Mouse (Mus musculus) CH12.LX (cell line): ENCODE measurements around the gene Agmat. TPM values are rescaled to one million over a fixed set of nuclear protein-coding genes. Genes with fewer than 3 reads are reported as not detected.

Experiments used
- DNase-seq: peaks from one replicate; pipeline ENCODE4 v3.0.0-alpha.2; 2013; ENCODE audit errors: extremely low read depth
- H3K27ac ChIP-seq: 2 replicates; pipeline ENCODE4 v1.5.1; 2012; ENCODE audit warnings: low read depth, mild to moderate bottlenecking, control low read depth, moderate library complexity; ENCODE audit not compliant: insufficient read depth
- H3K27me3 ChIP-seq: replicated peaks from 2 replicates; pipeline ENCODE3; 2012; ENCODE audit warnings: inconsistent platforms
- H3K36me3 ChIP-seq, 2 experiments: replicated peaks in 1 of 2; 2 replicates each; pipeline versions ENCODE3 to v1.6.1; 2012; ENCODE audit warnings: inconsistent platforms in 1 of 2, low read length in 1 of 2, mild to moderate bottlenecking in 1 of 2, mixed read lengths in 1 of 2, moderate library complexity in 1 of 2; ENCODE audit not compliant: control insufficient read depth in 1 of 2, insufficient read depth in 1 of 2
- H3K4me1 ChIP-seq, 2 experiments: 2 replicates each; pipeline ENCODE4 v1.6.1; 2012; ENCODE audit warnings: inconsistent platforms in 1 of 2, moderate library complexity in 1 of 2; ENCODE audit not compliant: insufficient read depth in 2 of 2, control insufficient read depth in 1 of 2
- H3K4me2 ChIP-seq: 2 replicates; pipeline ENCODE4 v1.6.1; 2012; ENCODE audit warnings: low read depth, mild to moderate bottlenecking, control low read depth; ENCODE audit not compliant: poor library complexity, insufficient read depth, severe bottlenecking
- H3K4me3 ChIP-seq, 3 experiments: fragments of 150-350 bp in 1 of 3; sonication (generic) in 1 of 3; replicated peaks in 1 of 3; 2 replicates each; pipeline versions ENCODE3 to v1.5.1; 2011 to 2012; ENCODE audit warnings: low read depth in 2 of 3, low read length in 2 of 3, mild to moderate bottlenecking in 2 of 3, moderate library complexity in 2 of 3, control low read depth in 1 of 3, improper control_type of control experiment in 1 of 3, inconsistent platforms in 1 of 3, mixed read lengths in 1 of 3; ENCODE audit not compliant: poor library complexity in 1 of 3
- H3K79me2 ChIP-seq: replicated peaks from 2 replicates; pipeline ENCODE4 v1.6.1; 2012; ENCODE audit warnings: mild to moderate bottlenecking, moderate library complexity; ENCODE audit not compliant: control insufficient read depth, poor library complexity, insufficient read depth, severe bottlenecking; ENCODE audit errors: extremely low read depth
- H3K9ac ChIP-seq: 2 replicates; pipeline ENCODE4 v1.6.1; 2012; ENCODE audit warnings: low read depth, mild to moderate bottlenecking, control low read depth, moderate library complexity; ENCODE audit not compliant: insufficient read depth
- H3K9me3 ChIP-seq: replicated peaks from 2 replicates; pipeline ENCODE3; 2012; ENCODE audit warnings: low read length, inconsistent platforms, mixed read lengths
- BHLHE40 ChIP-seq: IDR thresholded peaks from 2 replicates; pipeline ENCODE4 v1.6.1; 2011; ENCODE audit warnings: mild to moderate bottlenecking, low read depth, low read length, improper control_type of control experiment
- CHD1 ChIP-seq: IDR thresholded peaks from 2 replicates; pipeline ENCODE4 v1.6.1; 2012; ENCODE audit warnings: low read depth, low read length, improper control_type of control experiment, inconsistent platforms
- CHD2 ChIP-seq: IDR thresholded peaks from 2 replicates; pipeline ENCODE4 v1.6.1; 2011; ENCODE audit warnings: low read length, improper control_type of control experiment
- CTCF ChIP-seq, 2 experiments: IDR thresholded peaks in 1 of 2; conservative IDR thresholded peaks in 1 of 2; 2 replicates each; pipeline ENCODE4 v1.5.1; 2011 to 2012; ENCODE audit warnings: low read depth in 2 of 2, low read length in 2 of 2, improper control_type of control experiment in 1 of 2, inconsistent platforms in 1 of 2, mild to moderate bottlenecking in 1 of 2, moderate library complexity in 1 of 2
- ELF1 ChIP-seq: IDR thresholded peaks from 2 replicates; pipeline ENCODE4 v1.6.1; 2014; ENCODE audit warnings: low read depth, mild to moderate bottlenecking, inconsistent platforms, low read length, improper control_type of control experiment
- EP300 ChIP-seq: IDR thresholded peaks from 2 replicates; pipeline ENCODE4 v1.6.1; 2011; ENCODE audit warnings: low read length, improper control_type of control experiment
- ETS1 ChIP-seq: conservative IDR thresholded peaks from 2 replicates; pipeline ENCODE4 v1.6.1; 2012; ENCODE audit warnings: low read depth, mild to moderate bottlenecking, inconsistent platforms, low read length, improper control_type of control experiment, moderate library complexity
- GABPA ChIP-seq: IDR thresholded peaks from 2 replicates; pipeline ENCODE4 v1.6.1; 2012; ENCODE audit warnings: low read depth, low read length, improper control_type of control experiment, inconsistent platforms; ENCODE audit not compliant: insufficient replicate concordance
- HCFC1 ChIP-seq: IDR thresholded peaks from 2 replicates; pipeline ENCODE4 v1.6.1; 2012; ENCODE audit warnings: low read depth, mild to moderate bottlenecking, inconsistent platforms, low read length, improper control_type of control experiment
- IRF4 ChIP-seq: IDR thresholded peaks from 2 replicates; pipeline ENCODE4 v1.6.1; 2014; ENCODE audit warnings: low read depth, mild to moderate bottlenecking, inconsistent platforms, low read length, improper control_type of control experiment
- JUN ChIP-seq: IDR thresholded peaks from 2 replicates; pipeline ENCODE4 v1.6.1; 2011; ENCODE audit warnings: low read depth, mild to moderate bottlenecking, low read length, improper control_type of control experiment, moderate library complexity; ENCODE audit not compliant: insufficient read depth
- JUND ChIP-seq: conservative IDR thresholded peaks from 2 replicates; pipeline ENCODE4 v1.6.1; 2011; ENCODE audit warnings: low read depth, low read length, improper control_type of control experiment
- KAT2A ChIP-seq: IDR thresholded peaks from 2 replicates; pipeline ENCODE4 v1.6.1; 2012; ENCODE audit warnings: low read length, improper control_type of control experiment, inconsistent platforms; ENCODE audit not compliant: insufficient replicate concordance
- MAFK ChIP-seq: IDR thresholded peaks from 2 replicates; pipeline ENCODE4 v1.6.1; 2011; ENCODE audit warnings: low read length, improper control_type of control experiment; ENCODE audit not compliant: insufficient replicate concordance
- MAZ ChIP-seq: IDR thresholded peaks from 2 replicates; pipeline ENCODE4 v1.6.1; 2012; ENCODE audit warnings: low read depth, mild to moderate bottlenecking, inconsistent platforms, low read length, improper control_type of control experiment, moderate library complexity
- MYC ChIP-seq: IDR thresholded peaks from 2 replicates; pipeline ENCODE4 v1.6.1; 2011; ENCODE audit warnings: low read depth, mild to moderate bottlenecking, improper control_type of control experiment, low read length
- NELFE ChIP-seq: IDR thresholded peaks from 2 replicates; pipeline ENCODE4 v1.6.1; 2011; ENCODE audit warnings: low read depth, low read length, improper control_type of control experiment
- NRF1 ChIP-seq: IDR thresholded peaks from 2 replicates; pipeline ENCODE4 v1.6.1; 2014; ENCODE audit warnings: low read depth, mild to moderate bottlenecking, inconsistent platforms, low read length, improper control_type of control experiment, moderate library complexity
- PAX5 ChIP-seq: IDR thresholded peaks from 2 replicates; pipeline ENCODE4 v1.6.1; 2012; ENCODE audit warnings: low read length, inconsistent platforms, mixed read lengths
- POLR2A ChIP-seq: IDR thresholded peaks from 2 replicates; pipeline ENCODE4 v1.6.1; 2011; ENCODE audit warnings: low read depth, mild to moderate bottlenecking, improper control_type of control experiment, low read length
- POLR2AphosphoS2 ChIP-seq: IDR thresholded peaks from 2 replicates; pipeline ENCODE4 v1.6.1; 2011; ENCODE audit warnings: low read depth, low read length, improper control_type of control experiment
- RAD21 ChIP-seq: IDR thresholded peaks from 2 replicates; pipeline ENCODE4 v1.6.1; 2011; ENCODE audit warnings: low read depth, mild to moderate bottlenecking, low read length, improper control_type of control experiment, moderate library complexity
- RCOR1 ChIP-seq: conservative IDR thresholded peaks from 2 replicates; pipeline ENCODE4 v1.6.1; 2012; ENCODE audit warnings: low read depth, mild to moderate bottlenecking, inconsistent platforms, low read length, improper control_type of control experiment
- SIN3A ChIP-seq: IDR thresholded peaks from 2 replicates; pipeline ENCODE4 v1.6.1; 2012; ENCODE audit warnings: low read length, improper control_type of control experiment, inconsistent platforms
- SMC3 ChIP-seq: IDR thresholded peaks from 2 replicates; pipeline ENCODE4 v1.6.1; 2011; ENCODE audit warnings: low read depth, low read length, improper control_type of control experiment
- TCF12 ChIP-seq: IDR thresholded peaks from 2 replicates; pipeline ENCODE4 v1.6.1; 2014; ENCODE audit warnings: low read depth, mild to moderate bottlenecking, inconsistent platforms, low read length, improper control_type of control experiment
- UBTF ChIP-seq: IDR thresholded peaks from 2 replicates; pipeline ENCODE4 v1.6.1; 2012; ENCODE audit warnings: low read depth, mild to moderate bottlenecking, inconsistent platforms, low read length, improper control_type of control experiment, moderate library complexity
- USF1 ChIP-seq: IDR thresholded peaks from 2 replicates; pipeline ENCODE4 v1.6.1; 2014; ENCODE audit warnings: low read depth, mild to moderate bottlenecking, inconsistent platforms, low read length, improper control_type of control experiment
- USF2 ChIP-seq: conservative IDR thresholded peaks from 2 replicates; pipeline ENCODE4 v1.6.1; 2011; ENCODE audit warnings: low read depth, low read length, improper control_type of control experiment
- ZC3H11A ChIP-seq: IDR thresholded peaks from 2 replicates; pipeline ENCODE4 v1.6.1; 2012; ENCODE audit warnings: low read depth, mild to moderate bottlenecking, inconsistent platforms, low read length, improper control_type of control experiment
- ZKSCAN1 ChIP-seq: IDR thresholded peaks from 2 replicates; pipeline ENCODE4 v1.6.1; 2012; ENCODE audit warnings: low read depth, inconsistent platforms, low read length, improper control_type of control experiment, borderline replicate concordance
- ZMIZ1 ChIP-seq: IDR thresholded peaks from 2 replicates; pipeline ENCODE4 v1.6.1; 2012; ENCODE audit warnings: low read depth, mild to moderate bottlenecking, inconsistent platforms, low read length, improper control_type of control experiment
- dilution Hi-C: fragments of 300-500 bp; cut with MboI; formaldehyde crosslinking; loops from 2 replicates; pipeline ENCODE4 v1.14.3; 2020; ENCODE audit warnings: low sequenced_read_pairs; ENCODE audit not compliant: extremely low pct_unique_long_range_greater_than_20kb, extremely low pct_ligation_motif_present
- in situ Hi-C: fragments of 300-500 bp; cut with MboI; formaldehyde crosslinking; loops from 3 replicates; pipeline ENCODE4 v1.14.3; 2019; ENCODE audit warnings: low sequenced_read_pairs, low pct_ligation_motif_present, low pct_unique_long_range_greater_than_20kb, mixed read lengths
- polyA plus RNA-seq: library from polyadenylated mRNA; unstranded; fragments of >175 nt; gene quantifications from 2 replicates; pipeline ENCODE4 v1.2.1, GENCODE M21; 2012; ENCODE audit warnings: low read depth; ENCODE audit not compliant: insufficient read length
- total RNA-seq, 2 experiments: library from RNA; depleted of rRNA; stranded (reverse); fragments of 300-350 nt in 1 of 2; fragments of >200 nt in 1 of 2; gene quantifications; 2 replicates each; pipeline ENCODE4 v1.2.3; 2012 to 2014

Agmat gene
- total and polyA plus RNA-seq, 3 experiments, result not detected

- TF ChIP-seq MYC, result no peak
Observed at GRCm38 (mm10) chr4:141762102-141762598, 15.7 kb downstream of the Agmat start (continued).

- DNase-seq, result no peak
- Histone ChIP-seq H3K4me2 (no peak overlapping the region), H3K9me3 (no peaks in the 10 kb centered on the region), H3K9ac (no peak overlapping the region), H3K36me3 (peaks cover 33 to 66% of the 10 kb centered on the region in 2 experiments), H3K79me2 (no peaks in the 10 kb centered on the region), H3K27me3 (no peaks in the 10 kb centered on the region), H3K4me1 (peaks cover 23 to 63% of the 10 kb centered on the region in 2 experiments), H3K4me3 (no peak overlapping the region), H3K27ac (no peak overlapping the region)
- TF ChIP-seq NELFE (no peak), RAD21 (no peak), ETS1 (no peak), USF1 (no peak), USF2 (no peak)
- dilution Hi-C loops (no loop called here), in situ Hi-C loops (no loop called here)
Observed at GRCm38 (mm10) chr4:141763476-141763875, 17.0 kb downstream of the Agmat start.

- peak; percentile 71 for DNase-seq
- Histone ChIP-seq H3K9me3 (no peaks in the 10 kb centered on the region), H3K4me3 (no peak overlapping the region), H3K4me2 (no peak overlapping the region), H3K36me3 (peaks cover 40 to 76% of the 10 kb centered on the region in 2 experiments), H3K27me3 (no peaks in the 10 kb centered on the region), H3K27ac (no peak overlapping the region), H3K4me1 (peaks cover 23 to 63% of the 10 kb centered on the region in 2 experiments), H3K79me2 (no peaks in the 10 kb centered on the region), H3K9ac (no peak overlapping the region)
- dilution Hi-C loops, result no loop called here
- in situ Hi-C loops, result no loop called here
- TF ChIP-seq POLR2A (no peak), CHD2 (no peak), ZC3H11A (no peak), KAT2A (no peak), MYC (no peak), HCFC1 (no peak), ELF1 (no peak), RCOR1 (no peak), EP300 (peak; percentile 26), MAZ (no peak), MAFK (no peak), NELFE (no peak), JUND (0 out of 2 replicates have a peak, but pooled peaks have one; percentile 22), UBTF (no peak), USF2 (no peak), NRF1 (no peak), CHD1 (no peak), JUN (no peak), ZMIZ1 (no peak), SIN3A (no peak), IRF4 (peak; percentile 17; the same call in 1 of the 2 replicates), CTCF (conservative IDR thresholded peaks at IDR 0.05 in 1 of 2, IDR thresholded peaks at IDR 0.05 in 1 of 2; ENCODE audit: low read depth in 2 of 2, low read length in 2 of 2) (no peak), POLR2AphosphoS2 (no peak), BHLHE40 (peak; percentile 58), PAX5 (no peak), GABPA (no peak), ZKSCAN1 (no peak), SMC3 (no peak), TCF12 (no peak)
Observed at GRCm38 (mm10) chr4:141765008-141765407, 18.5 kb downstream of the Agmat start.
